Mouse (Mus musculus) CH12.LX (cell line): Measurements from ENCODE around the gene Olfr868. TPM values are rescaled to one million over a fixed set of nuclear protein-coding genes. Genes with fewer than 3 reads are reported as not detected.

Source experiments
- DNase-seq: peaks from one replicate; pipeline ENCODE4 v3.0.0-alpha.2; 2013; ENCODE audit errors: extremely low read depth
- H3K27ac ChIP-seq: 2 replicates; pipeline ENCODE4 v1.5.1; 2012; ENCODE audit warnings: low read depth, mild to moderate bottlenecking, control low read depth, moderate library complexity; ENCODE audit not compliant: insufficient read depth
- H3K27me3 ChIP-seq: replicated peaks from 2 replicates; pipeline ENCODE3; 2012; ENCODE audit warnings: inconsistent platforms
- H3K36me3 ChIP-seq, 2 experiments: replicated peaks in 1 of 2; 2 replicates each; pipeline versions ENCODE3 to v1.6.1; 2012; ENCODE audit warnings: inconsistent platforms in 1 of 2, low read length in 1 of 2, mild to moderate bottlenecking in 1 of 2, mixed read lengths in 1 of 2, moderate library complexity in 1 of 2; ENCODE audit not compliant: control insufficient read depth in 1 of 2, insufficient read depth in 1 of 2
- H3K4me1 ChIP-seq, 2 experiments: 2 replicates each; pipeline ENCODE4 v1.6.1; 2012; ENCODE audit warnings: inconsistent platforms in 1 of 2, moderate library complexity in 1 of 2; ENCODE audit not compliant: insufficient read depth in 2 of 2, control insufficient read depth in 1 of 2
- H3K4me2 ChIP-seq: 2 replicates; pipeline ENCODE4 v1.6.1; 2012; ENCODE audit warnings: low read depth, mild to moderate bottlenecking, control low read depth; ENCODE audit not compliant: poor library complexity, insufficient read depth, severe bottlenecking
- H3K4me3 ChIP-seq, 3 experiments: fragments of 150-350 bp in 1 of 3; sonication (generic) in 1 of 3; replicated peaks in 1 of 3; 2 replicates each; pipeline versions ENCODE3 to v1.5.1; 2011 to 2012; ENCODE audit warnings: low read depth in 2 of 3, low read length in 2 of 3, mild to moderate bottlenecking in 2 of 3, moderate library complexity in 2 of 3, control low read depth in 1 of 3, improper control_type of control experiment in 1 of 3, inconsistent platforms in 1 of 3, mixed read lengths in 1 of 3; ENCODE audit not compliant: poor library complexity in 1 of 3
- H3K79me2 ChIP-seq: replicated peaks from 2 replicates; pipeline ENCODE4 v1.6.1; 2012; ENCODE audit warnings: mild to moderate bottlenecking, moderate library complexity; ENCODE audit not compliant: control insufficient read depth, poor library complexity, insufficient read depth, severe bottlenecking; ENCODE audit errors: extremely low read depth
- H3K9ac ChIP-seq: 2 replicates; pipeline ENCODE4 v1.6.1; 2012; ENCODE audit warnings: low read depth, mild to moderate bottlenecking, control low read depth, moderate library complexity; ENCODE audit not compliant: insufficient read depth
- H3K9me3 ChIP-seq: replicated peaks from 2 replicates; pipeline ENCODE3; 2012; ENCODE audit warnings: low read length, inconsistent platforms, mixed read lengths
- BHLHE40 ChIP-seq: IDR thresholded peaks from 2 replicates; pipeline ENCODE4 v1.6.1; 2011; ENCODE audit warnings: mild to moderate bottlenecking, low read depth, low read length, improper control_type of control experiment
- CHD1 ChIP-seq: IDR thresholded peaks from 2 replicates; pipeline ENCODE4 v1.6.1; 2012; ENCODE audit warnings: low read depth, low read length, improper control_type of control experiment, inconsistent platforms
- CHD2 ChIP-seq: IDR thresholded peaks from 2 replicates; pipeline ENCODE4 v1.6.1; 2011; ENCODE audit warnings: low read length, improper control_type of control experiment
- CTCF ChIP-seq, 2 experiments: IDR thresholded peaks in 1 of 2; conservative IDR thresholded peaks in 1 of 2; 2 replicates each; pipeline ENCODE4 v1.5.1; 2011 to 2012; ENCODE audit warnings: low read depth in 2 of 2, low read length in 2 of 2, improper control_type of control experiment in 1 of 2, inconsistent platforms in 1 of 2, mild to moderate bottlenecking in 1 of 2, moderate library complexity in 1 of 2
- ETS1 ChIP-seq: conservative IDR thresholded peaks from 2 replicates; pipeline ENCODE4 v1.6.1; 2012; ENCODE audit warnings: low read depth, mild to moderate bottlenecking, inconsistent platforms, low read length, improper control_type of control experiment, moderate library complexity
- GABPA ChIP-seq: IDR thresholded peaks from 2 replicates; pipeline ENCODE4 v1.6.1; 2012; ENCODE audit warnings: low read depth, low read length, improper control_type of control experiment, inconsistent platforms; ENCODE audit not compliant: insufficient replicate concordance
- JUN ChIP-seq: IDR thresholded peaks from 2 replicates; pipeline ENCODE4 v1.6.1; 2011; ENCODE audit warnings: low read depth, mild to moderate bottlenecking, low read length, improper control_type of control experiment, moderate library complexity; ENCODE audit not compliant: insufficient read depth
- JUND ChIP-seq: conservative IDR thresholded peaks from 2 replicates; pipeline ENCODE4 v1.6.1; 2011; ENCODE audit warnings: low read depth, low read length, improper control_type of control experiment
- MAFK ChIP-seq: IDR thresholded peaks from 2 replicates; pipeline ENCODE4 v1.6.1; 2011; ENCODE audit warnings: low read length, improper control_type of control experiment; ENCODE audit not compliant: insufficient replicate concordance
- MAX ChIP-seq: IDR thresholded peaks from 2 replicates; pipeline ENCODE4 v1.6.1; 2011; ENCODE audit warnings: low read length, improper control_type of control experiment
- NELFE ChIP-seq: IDR thresholded peaks from 2 replicates; pipeline ENCODE4 v1.6.1; 2011; ENCODE audit warnings: low read depth, low read length, improper control_type of control experiment
- PAX5 ChIP-seq: IDR thresholded peaks from 2 replicates; pipeline ENCODE4 v1.6.1; 2012; ENCODE audit warnings: low read length, inconsistent platforms, mixed read lengths
- POLR2AphosphoS2 ChIP-seq: IDR thresholded peaks from 2 replicates; pipeline ENCODE4 v1.6.1; 2011; ENCODE audit warnings: low read depth, low read length, improper control_type of control experiment
- RAD21 ChIP-seq: IDR thresholded peaks from 2 replicates; pipeline ENCODE4 v1.6.1; 2011; ENCODE audit warnings: low read depth, mild to moderate bottlenecking, low read length, improper control_type of control experiment, moderate library complexity
- RCOR1 ChIP-seq: conservative IDR thresholded peaks from 2 replicates; pipeline ENCODE4 v1.6.1; 2012; ENCODE audit warnings: low read depth, mild to moderate bottlenecking, inconsistent platforms, low read length, improper control_type of control experiment
- SIN3A ChIP-seq: IDR thresholded peaks from 2 replicates; pipeline ENCODE4 v1.6.1; 2012; ENCODE audit warnings: low read length, improper control_type of control experiment, inconsistent platforms
- SMC3 ChIP-seq: IDR thresholded peaks from 2 replicates; pipeline ENCODE4 v1.6.1; 2011; ENCODE audit warnings: low read depth, low read length, improper control_type of control experiment
- TBP ChIP-seq: conservative IDR thresholded peaks from 2 replicates; pipeline ENCODE4 v1.6.1; 2011; ENCODE audit warnings: low read depth, low read length, improper control_type of control experiment
- TCF12 ChIP-seq: IDR thresholded peaks from 2 replicates; pipeline ENCODE4 v1.6.1; 2014; ENCODE audit warnings: low read depth, mild to moderate bottlenecking, inconsistent platforms, low read length, improper control_type of control experiment
- UBTF ChIP-seq: IDR thresholded peaks from 2 replicates; pipeline ENCODE4 v1.6.1; 2012; ENCODE audit warnings: low read depth, mild to moderate bottlenecking, inconsistent platforms, low read length, improper control_type of control experiment, moderate library complexity
- USF1 ChIP-seq: IDR thresholded peaks from 2 replicates; pipeline ENCODE4 v1.6.1; 2014; ENCODE audit warnings: low read depth, mild to moderate bottlenecking, inconsistent platforms, low read length, improper control_type of control experiment
- ZC3H11A ChIP-seq: IDR thresholded peaks from 2 replicates; pipeline ENCODE4 v1.6.1; 2012; ENCODE audit warnings: low read depth, mild to moderate bottlenecking, inconsistent platforms, low read length, improper control_type of control experiment
- dilution Hi-C: fragments of 300-500 bp; cut with MboI; formaldehyde crosslinking; loops from 2 replicates; pipeline ENCODE4 v1.14.3; 2020; ENCODE audit warnings: low sequenced_read_pairs; ENCODE audit not compliant: extremely low pct_unique_long_range_greater_than_20kb, extremely low pct_ligation_motif_present
- in situ Hi-C: fragments of 300-500 bp; cut with MboI; formaldehyde crosslinking; loops from 3 replicates; pipeline ENCODE4 v1.14.3; 2019; ENCODE audit warnings: low sequenced_read_pairs, low pct_ligation_motif_present, low pct_unique_long_range_greater_than_20kb, mixed read lengths
- polyA plus RNA-seq: library from polyadenylated mRNA; unstranded; fragments of >175 nt; gene quantifications from 2 replicates; pipeline ENCODE4 v1.2.1, GENCODE M21; 2012; ENCODE audit warnings: low read depth; ENCODE audit not compliant: insufficient read length
- total RNA-seq, 2 experiments: library from RNA; depleted of rRNA; stranded (reverse); fragments of 300-350 nt in 1 of 2; fragments of >200 nt in 1 of 2; gene quantifications; 2 replicates each; pipeline ENCODE4 v1.2.3; 2012 to 2014

The Olfr868 gene
- total and polyA plus RNA-seq, 3 experiments: not detected

DNA sequence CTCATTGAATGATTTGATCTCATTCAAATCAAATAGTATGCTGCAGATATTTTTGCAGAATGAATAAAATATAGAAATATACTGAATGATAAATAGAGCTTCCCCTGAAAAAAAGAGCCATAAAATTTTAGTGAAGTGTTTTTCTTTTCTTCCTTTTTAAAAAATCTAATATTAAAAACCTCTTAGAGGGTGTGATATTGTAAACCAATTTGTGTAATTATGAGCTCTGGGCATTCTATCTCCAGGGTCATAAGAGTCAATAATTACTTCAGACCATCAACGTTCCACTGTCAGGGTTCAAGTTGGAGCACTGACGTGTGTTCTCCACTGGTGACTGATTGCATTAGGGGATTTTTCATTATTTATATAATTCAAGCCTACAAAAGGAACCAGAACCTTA, 30.3 kb downstream of the Olfr868 start, which contains the start of gene Olfr869:
TSS of gene Olfr869 (plus strand) at position 301 of the 400 bp plus-strand sequence.
- Histone ChIP-seq H3K79me2 (no peaks in the 10 kb centered on the region), H3K27ac (no peak within 1 kb of the TSS), H3K4me2 (no peak within 1 kb of the TSS), H3K27me3 (no peaks in the 10 kb centered on the region), H3K4me3 (no peak within 1 kb of the TSS), H3K36me3 (no peaks in the 10 kb centered on the region), H3K4me1 (no peaks in the 10 kb centered on the region), H3K9ac (no peak within 1 kb of the TSS), H3K9me3 (no peaks in the 10 kb centered on the region)
- TF ChIP-seq CHD1 (no peak), CTCF (conservative IDR thresholded peaks at IDR 0.05 in 1 of 2, IDR thresholded peaks at IDR 0.05 in 1 of 2; ENCODE audit: low read depth in 2 of 2, low read length in 2 of 2) (no peak), MAFK (no peak), SIN3A (no peak), JUN (no peak), PAX5 (no peak), ETS1 (no peak), USF1 (no peak), UBTF (no peak), BHLHE40 (no peak), SMC3 (no peak), RCOR1 (no peak), GABPA (no peak), CHD2 (no peak), RAD21 (no peak)
- dilution Hi-C loops (no loop called here), in situ Hi-C loops (no loop called here)
- no peak for DNase-seq

DNA sequence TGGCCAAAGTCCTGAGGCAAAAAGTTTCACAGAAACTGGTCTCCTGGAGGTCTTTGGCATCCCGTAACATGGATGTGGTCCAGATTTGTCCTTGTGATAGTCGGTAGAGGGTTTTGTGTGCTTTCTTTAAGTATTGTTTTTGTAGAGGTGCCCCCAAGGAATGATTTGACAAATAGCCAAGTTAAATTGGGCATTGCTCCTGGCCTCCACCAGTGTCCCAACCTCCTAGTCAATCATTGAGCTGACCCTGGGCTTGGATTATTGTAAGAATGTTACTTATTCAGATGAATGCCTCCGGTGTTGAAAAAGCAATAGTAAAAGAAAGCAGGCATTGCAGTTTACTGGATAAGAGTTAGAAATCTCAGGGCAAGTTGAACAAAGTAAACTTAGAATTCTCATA, 51.3 kb downstream of the Olfr868 start:
- TF ChIP-seq SMC3 (no peak), RAD21 (no peak), PAX5 (no peak), NELFE (no peak), JUND (no peak), TBP (no peak), UBTF (no peak), TCF12 (no peak), CHD1 (no peak), POLR2AphosphoS2 (no peak), ZC3H11A (no peak), MAX (no peak)
- Histone ChIP-seq H3K27ac (no peak overlapping the region), H3K27me3 (no peaks in the 10 kb centered on the region), H3K4me1 (no peaks in the 10 kb centered on the region), H3K36me3 (no peaks in the 10 kb centered on the region), H3K4me3 (no peak overlapping the region), H3K9me3 (no peaks in the 10 kb centered on the region), H3K9ac (no peak overlapping the region), H3K4me2 (no peak overlapping the region), H3K79me2 (no peaks in the 10 kb centered on the region)
- dilution Hi-C loops (no loop called here), in situ Hi-C loops (no loop called here)
- DNase-seq: no peak

Other genes with a start within 250 kb of the Olfr868 start
- gene Olfr860, start 248.9 kb upstream of the Olfr868 start, total RNA-seq (2012; rRNA removed): not detected in 2 replicates
- gene Olfr860, start 248.9 kb upstream of the Olfr868 start, total RNA-seq (2014; rRNA removed): not detected in 2 replicates
- not detected in 2 replicates for gene Olfr860, start 248.9 kb upstream of the Olfr868 start, polyA plus RNA-seq
- not detected in 2 replicates for gene Olfr862, start 210.6 kb upstream of the Olfr868 start, total RNA-seq (2012; rRNA removed)
- gene Olfr862, start 210.6 kb upstream of the Olfr868 start, total RNA-seq (2014; rRNA removed): not detected in 2 replicates
- not detected in 2 replicates for gene Olfr862, start 210.6 kb upstream of the Olfr868 start, polyA plus RNA-seq
- 0.34 and 0.46 TPM in 2 replicates for gene Olfr77, start 181.8 kb upstream of the Olfr868 start, total RNA-seq (2012; rRNA removed)
- not detected in 2 replicates for gene Olfr77, start 181.8 kb upstream of the Olfr868 start, total RNA-seq (2014; rRNA removed)
- 0.03 TPM in 1 of 2 replicates, not detected in the other for gene Olfr77, start 181.8 kb upstream of the Olfr868 start, polyA plus RNA-seq
- gene Olfr866, start 70.6 kb upstream of the Olfr868 start, total RNA-seq (2012; rRNA removed): not detected in 2 replicates
- not detected in 2 replicates for gene Olfr866, start 70.6 kb upstream of the Olfr868 start, total RNA-seq (2014; rRNA removed)
- not detected in 2 replicates for gene Olfr866, start 70.6 kb upstream of the Olfr868 start, polyA plus RNA-seq
- not detected in 2 replicates for gene Olfr867, start 41.1 kb upstream of the Olfr868 start, total RNA-seq (2012; rRNA removed)
- gene Olfr867, start 41.1 kb upstream of the Olfr868 start, total RNA-seq (2014; rRNA removed): not detected in 2 replicates
- not detected in 2 replicates for gene Olfr867, start 41.1 kb upstream of the Olfr868 start, polyA plus RNA-seq
- gene Olfr869, start 30.4 kb downstream of the Olfr868 start, total RNA-seq (2012; rRNA removed): not detected in 2 replicates
- not detected in 2 replicates for gene Olfr869, start 30.4 kb downstream of the Olfr868 start, total RNA-seq (2014; rRNA removed)
- gene Olfr869, start 30.4 kb downstream of the Olfr868 start, polyA plus RNA-seq: not detected in 2 replicates
- not detected in 2 replicates for gene Olfr870, start 75.4 kb downstream of the Olfr868 start, total RNA-seq (2012; rRNA removed)
- gene Olfr870, start 75.4 kb downstream of the Olfr868 start, total RNA-seq (2014; rRNA removed): not detected in 2 replicates
- not detected in 2 replicates for gene Olfr870, start 75.4 kb downstream of the Olfr868 start, polyA plus RNA-seq
- not detected in 2 replicates for gene Olfr871, start 113.6 kb downstream of the Olfr868 start, total RNA-seq (2012; rRNA removed)
- not detected in 2 replicates for gene Olfr871, start 113.6 kb downstream of the Olfr868 start, total RNA-seq (2014; rRNA removed)
- not detected in 2 replicates for gene Olfr871, start 113.6 kb downstream of the Olfr868 start, polyA plus RNA-seq
- not detected in 2 replicates for gene Olfr872, start 138.5 kb downstream of the Olfr868 start, total RNA-seq (2012; rRNA removed)
- not detected in 2 replicates for gene Olfr872, start 138.5 kb downstream of the Olfr868 start, total RNA-seq (2014; rRNA removed)
- gene Olfr872, start 138.5 kb downstream of the Olfr868 start, polyA plus RNA-seq: not detected in 2 replicates
- not detected in 2 replicates for gene Olfr39, start 183.7 kb downstream of the Olfr868 start, total RNA-seq (2012; rRNA removed)
- not detected in 2 replicates for gene Olfr39, start 183.7 kb downstream of the Olfr868 start, total RNA-seq (2014; rRNA removed)
- gene Olfr39, start 183.7 kb downstream of the Olfr868 start, polyA plus RNA-seq: not detected in 2 replicates
- gene Olfr873, start 199.9 kb downstream of the Olfr868 start, total RNA-seq (2012; rRNA removed): not detected in 2 replicates
- gene Olfr873, start 199.9 kb downstream of the Olfr868 start, total RNA-seq (2014; rRNA removed): not detected in 2 replicates
- gene Olfr873, start 199.9 kb downstream of the Olfr868 start, polyA plus RNA-seq: not detected in 2 replicates
- gene Olfr18, start 237.5 kb downstream of the Olfr868 start, total RNA-seq (2012; rRNA removed): not detected in 2 replicates
- gene Olfr18, start 237.5 kb downstream of the Olfr868 start, total RNA-seq (2014; rRNA removed): not detected in 2 replicates
- not detected in 2 replicates for gene Olfr18, start 237.5 kb downstream of the Olfr868 start, polyA plus RNA-seq